Mouse (Mus musculus) olfactory bulb, adult 2 months (tissue): ENCODE measurements at regions not wholly inside any gene's neighbourhood (a gene's known extent, or its start where the extent isn't known, plus 50 kb on each side); places are given as distances from the start of the nearest gene placed in this dataset.

Source experiments
- CTCF ChIP-seq: fragments of 200-500 bp; IDR thresholded peaks from 2 replicates; pipeline ENCODE4 v1.5.1; 2012; ENCODE audit warnings: low read depth, mild to moderate bottlenecking, low read length, moderate library complexity; ENCODE audit not compliant: insufficient read depth
- POLR2A ChIP-seq: fragments of 200-500 bp; IDR thresholded peaks from 2 replicates; pipeline ENCODE4 v1.6.1; 2012; ENCODE audit warnings: mild to moderate bottlenecking, low read depth, low read length, moderate library complexity; ENCODE audit not compliant: insufficient read depth

DNA sequence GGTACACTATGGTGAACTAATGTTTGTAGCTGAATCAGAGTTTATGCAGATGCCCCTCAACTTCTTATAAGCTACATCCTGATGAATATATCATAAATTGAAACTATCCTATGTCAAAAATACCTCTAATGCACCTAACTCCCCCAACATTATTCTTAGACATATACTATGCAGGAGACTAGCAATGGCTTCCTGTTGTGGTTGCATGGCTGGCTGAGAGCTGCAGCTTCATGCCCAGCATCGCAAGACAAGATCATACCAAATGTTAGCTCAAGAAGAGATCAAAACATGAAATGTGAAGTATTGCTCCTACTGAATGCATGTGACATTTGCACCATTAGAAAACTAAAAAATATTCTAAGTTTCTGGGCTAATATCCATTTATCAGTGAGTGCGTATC lies 206.9 kb upstream of the Cited2 start:
- TF ChIP-seq CTCF: no peak
- TF ChIP-seq POLR2A: no peak
